15 mouse cellular contexts compared by ENCODE assay signal in the genomic region with DNA sequence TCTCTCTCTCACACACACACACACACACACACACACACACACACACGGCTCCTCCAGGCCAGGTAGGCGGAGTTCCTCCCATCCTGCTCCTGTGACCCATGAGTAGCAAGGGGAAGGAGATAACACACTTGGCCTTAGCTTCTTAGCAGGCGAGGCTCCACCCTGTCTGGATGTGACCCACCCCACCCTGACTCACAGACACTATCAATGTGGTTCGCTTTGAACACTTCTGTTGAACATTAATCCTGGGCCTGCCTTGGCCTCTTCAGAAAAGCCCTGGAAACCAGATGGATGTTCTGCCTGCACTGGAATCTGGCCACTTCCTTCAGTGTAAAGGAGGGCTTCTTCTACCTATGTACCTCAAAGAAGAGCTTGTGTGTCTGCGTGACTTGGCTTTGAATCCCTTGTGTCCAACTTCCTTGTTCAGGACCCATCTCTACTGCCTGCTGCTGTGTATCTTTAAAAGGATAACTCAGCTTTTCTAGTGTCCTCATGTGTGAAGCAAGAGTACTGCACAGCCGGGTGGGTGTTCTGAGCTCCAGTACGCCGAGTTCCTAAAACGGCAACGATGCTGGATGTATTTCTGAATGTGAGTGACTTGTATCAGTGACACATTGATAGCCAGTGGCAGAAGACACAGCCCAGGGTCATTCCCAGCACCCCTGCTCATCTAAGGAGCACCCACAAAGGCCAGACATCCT.
DNase-seq lines count a peak whose midpoint lies in the region; ATAC-seq and TF ChIP-seq lines count a peak whose summit lies in the region.
"Had no signal": no experiment of that assay in that cellular context is flagged by ENCODE, and none has a peak within 500 bp of the region (broad histone marks: within the 10 kb centered on the region; RNA-seq: fewer than 3 reads in every experiment).

No protein-coding gene starts in this region.

- TF ChIP-seq EP300 in MEL (IDR thresholded peaks at IDR 0.05; ENCODE audit: low read depth in 1 of 2, low read length in 2 of 2) = no peak

- no peak overlapping the region for H3K27ac ChIP-seq in MEL (ENCODE audit: control insufficient read depth, low read depth, low read length)
- no peak overlapping the region for H3K27ac ChIP-seq in intestine, embryonic 14.5 days (ENCODE audit: low read depth)
- no peak overlapping the region for H3K27ac ChIP-seq in cerebellum, adult 2 months (ENCODE audit: insufficient read depth, low read length)
- H3K27ac ChIP-seq: embryonic facial prominence, embryonic 15.5 days; heart, embryonic 15.5 days; limb, embryonic 13.5 days had no signal

- peaks cover 0 to under 1% of the 10 kb centered on the region in 2 experiments; a peak in 1 of 4 replicates for H3K27me3 ChIP-seq in MEL (ENCODE audit: control insufficient read depth in 1 of 2, insufficient read depth in 2 of 2, low read length in 2 of 2)
- no peaks in the 10 kb centered on the region for H3K27me3 ChIP-seq in intestine, embryonic 14.5 days (replicated peaks; ENCODE audit: control insufficient read depth, insufficient read depth, low read length)
- no peaks in the 10 kb centered on the region for H3K27me3 ChIP-seq in cerebellum, adult 2 months (ENCODE audit: control insufficient read depth, insufficient read depth, low read length)
- H3K27me3 ChIP-seq: embryonic facial prominence, embryonic 15.5 days; heart, embryonic 15.5 days; limb, embryonic 13.5 days had no signal

- no peak for TF ChIP-seq POLR2A in MEL (IDR thresholded peaks at IDR 0.05; ENCODE audit: control insufficient read depth in 1 of 2, insufficient read depth in 1 of 2, low read depth in 1 of 2, low read length in 2 of 2, poor library complexity in 1 of 2)
- no peak for TF ChIP-seq POLR2A in cerebellum, adult 2 months (IDR thresholded peaks at IDR 0.05; ENCODE audit: borderline replicate concordance, insufficient read depth, low read length)

- no peak; a peak in 1 of 6 replicates for TF ChIP-seq CTCF in MEL (IDR thresholded peaks at IDR 0.05 in 2 of 3, conservative IDR thresholded peaks at IDR 0.05 in 1 of 3; ENCODE audit: control insufficient read depth in 1 of 3, insufficient read depth in 1 of 3, low read depth in 2 of 3, low read length in 3 of 3, poor library complexity in 1 of 3, severe bottlenecking in 1 of 3)
- no peak for TF ChIP-seq CTCF in cerebellum, adult 2 months (IDR thresholded peaks at IDR 0.05; ENCODE audit: borderline replicate concordance, insufficient read depth, low read depth, low read length)

- H3K9me3 ChIP-seq in MEL (replicated peaks; ENCODE audit: insufficient read depth, low read length) = no peaks in the 10 kb centered on the region
- no peaks in the 10 kb centered on the region for H3K9me3 ChIP-seq in intestine, embryonic 14.5 days (ENCODE audit: control insufficient read depth, low read length)
- H3K9me3 ChIP-seq: embryonic facial prominence, embryonic 15.5 days; heart, embryonic 15.5 days had no signal

- peak; percentile 53 for DNase-seq in 416B (ENCODE audit: low read depth)
- peak; percentile 74 for DNase-seq in MEL (ENCODE audit: low read depth, low spot score)
- DNase-seq in intestine, embryonic 14.5 days (ENCODE audit: low spot score) = peak; percentile 64
- no peak for DNase-seq in adipocyte (ENCODE audit: low spot score)
- no peak for DNase-seq in thymus, postnatal 14 days
- DNase-seq in natural killer cell, adult 2 months (ENCODE audit: low spot score in 2 of 2) = no peak
- no peak for DNase-seq in cerebellum, adult 2 months
- DNase-seq: kidney, postnatal 14 days; lung, postnatal 4 days; right cerebral cortex, postnatal 14 days; thymus, adult 18-20 months had no signal

- no peak for TF ChIP-seq RAD21 in MEL (IDR thresholded peaks at IDR 0.05; ENCODE audit: low read depth, low read length)

- peak; percentile 85 for ATAC-seq in intestine, embryonic 14.5 days (replicated peaks; ENCODE audit: low FRiP score, low TSS enrichment, low read depth)
- ATAC-seq in megakaryocyte, adult 5-6 weeks (ENCODE audit: poor library complexity, severe bottlenecking) = peak; percentile 62

- 64% methylated on average over 10 of the region's 10 CpGs for WGBS in intestine, embryonic 14.5 days
- 79% methylated on average over 10 of the region's 10 CpGs for WGBS in cerebellum, adult 2 months

- H3K4me3 ChIP-seq in MEL (ENCODE audit: control insufficient read depth in 1 of 2, insufficient read depth in 1 of 2, low read depth in 2 of 2, low read length in 2 of 2) = no peak overlapping the region
- no peak overlapping the region for H3K4me3 ChIP-seq in intestine, embryonic 14.5 days (ENCODE audit: low read depth, low read length)
- no peak overlapping the region for H3K4me3 ChIP-seq in cerebellum, adult 2 months (replicated peaks; ENCODE audit: insufficient read depth, low read depth, low read length)
- H3K4me3 ChIP-seq: embryonic facial prominence, embryonic 15.5 days; heart, embryonic 15.5 days; limb, embryonic 13.5 days had no signal

- H3K4me1 ChIP-seq in MEL (ENCODE audit: control insufficient read depth in 1 of 2, insufficient read depth in 2 of 2, low read length in 2 of 2) = peaks cover 0 to 4% of the 10 kb centered on the region in 2 experiments; a peak in 3 of 4 replicates
- no peaks in the 10 kb centered on the region for H3K4me1 ChIP-seq in intestine, embryonic 14.5 days (replicated peaks; ENCODE audit: control insufficient read depth, insufficient read depth, low read length)
- no peaks in the 10 kb centered on the region for H3K4me1 ChIP-seq in cerebellum, adult 2 months (ENCODE audit: control insufficient read depth, insufficient read depth, low read length)
- H3K4me1 ChIP-seq: embryonic facial prominence, embryonic 15.5 days; heart, embryonic 15.5 days had no signal

- no peaks in the 10 kb centered on the region for H3K79me2 ChIP-seq in MEL (ENCODE audit: control insufficient read depth, insufficient read depth, low read length, poor library complexity)

- H3K36me3 ChIP-seq in MEL (ENCODE audit: control insufficient read depth in 1 of 2, insufficient read depth in 2 of 2, low read length in 2 of 2) = peaks cover 0 to 4% of the 10 kb centered on the region in 2 experiments; a peak in 1 of 4 replicates
- no peaks in the 10 kb centered on the region for H3K36me3 ChIP-seq in intestine, embryonic 14.5 days (ENCODE audit: control insufficient read depth, insufficient read depth, low read length)
- H3K36me3 ChIP-seq: embryonic facial prominence, embryonic 15.5 days; heart, embryonic 15.5 days; limb, embryonic 13.5 days had no signal

- H3K9ac ChIP-seq in MEL (ENCODE audit: control insufficient read depth, low read depth, low read length, poor library complexity, severe bottlenecking) = no peak overlapping the region
- H3K9ac ChIP-seq in intestine, embryonic 14.5 days (ENCODE audit: low read length) = no peak overlapping the region
- H3K9ac ChIP-seq: embryonic facial prominence, embryonic 15.5 days; heart, embryonic 15.5 days; limb, embryonic 13.5 days had no signal

- H3K4me2 ChIP-seq in intestine, embryonic 14.5 days (ENCODE audit: low read length) = no peak overlapping the region
- H3K4me2 ChIP-seq: embryonic facial prominence, embryonic 15.5 days; heart, embryonic 15.5 days; limb, embryonic 13.5 days had no signal

TF ChIP-seq in MEL, 35 proteins besides CTCF, POLR2A, EP300 and RAD21:
- TF ChIP-seq GATA1 (IDR thresholded peaks at IDR 0.05; ENCODE audit: low read depth, low read length) = peak; percentile 51; the same call in 1 of the 2 replicates
- no peak for TF ChIP-seq POLR2AphosphoS5 (IDR thresholded peaks at IDR 0.05; ENCODE audit: borderline replicate concordance, low read depth, low read length)

Comparison
In these comparisons a context has a peak if more than half of its experiments do, and no peak if none do; other contexts are left out.
1. DNase-seq: peak in 416B (single experiment), MEL (single experiment) and intestine, embryonic 14.5 days (single experiment); none in adipocyte (single experiment), thymus, postnatal 14 days (single experiment), natural killer cell, adult 2 months (0 of 2) and cerebellum, adult 2 months (0 of 2).